Mouse (Mus musculus): Measurements from ENCODE around the gene Wtap. TPM values are rescaled to one million over a fixed set of nuclear protein-coding genes. Genes with fewer than 3 reads are reported as not detected.
"Not testable (repeated sequence)": the region's sequence is repeated elsewhere in the genome, so short reads cannot be mapped to it uniquely, and the experiment has no call there.

Gene Wtap
- polyA plus RNA-seq, 1 experiment from 2014 or later, result 42.4 TPM

DNA sequence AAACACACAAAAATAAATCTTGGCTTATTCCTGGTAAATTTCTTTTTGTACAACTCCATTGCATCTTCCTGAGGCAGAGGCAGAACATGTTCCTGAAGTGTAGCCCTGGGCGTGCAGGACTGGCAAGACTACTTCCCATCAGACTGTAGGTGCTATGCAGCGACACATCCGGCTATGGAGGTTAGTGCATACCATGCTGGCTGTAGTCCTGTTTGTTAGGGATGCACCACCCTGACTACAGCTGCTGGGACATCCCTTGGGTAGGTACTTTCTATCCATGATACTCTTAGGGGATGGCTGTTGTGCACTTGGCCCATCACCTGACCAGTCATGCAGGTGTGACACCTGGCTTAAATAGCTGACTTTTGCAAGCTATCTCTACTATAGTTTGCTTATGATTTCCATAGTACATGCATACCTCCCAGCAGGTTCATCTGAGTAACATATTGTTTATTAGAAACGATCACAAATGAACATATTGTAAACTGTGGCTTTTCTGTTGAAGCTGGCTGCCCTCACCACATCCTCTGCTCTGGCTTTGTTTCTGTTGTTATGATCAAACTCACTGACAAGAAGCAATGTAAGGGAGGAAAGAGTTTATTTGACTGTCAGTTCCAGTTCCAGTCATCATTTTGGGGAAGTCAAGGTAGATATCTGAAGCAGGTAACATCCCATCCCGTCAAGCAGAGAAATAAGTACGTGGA is 51.4 kb downstream of the Wtap start:
- WGBS (ENCODE audit: insufficient replicate concordance), result 76% methylated on average over 6 of the region's 6 CpGs
- peaks cover 4% of the 10 kb centered on the region for H3K36me3 ChIP-seq (ENCODE audit: control insufficient read depth, insufficient read depth)
- no peak overlapping the region for H3K4me3 ChIP-seq (ENCODE audit: low read depth, low read length)
- peaks cover 8% of the 10 kb centered on the region for H3K4me1 ChIP-seq (ENCODE audit: control insufficient read depth, low read depth, low read length)
- H3K27me3 ChIP-seq (ENCODE audit: control insufficient read depth, insufficient read depth, low read depth, low read length), result no peaks in the 10 kb centered on the region
- ATAC-seq (ENCODE audit: low read depth), result no peak
- no peak overlapping the region for H3K27ac ChIP-seq (ENCODE audit: low read length)
- no peak overlapping the region for H3K4me2 ChIP-seq (ENCODE audit: low read depth, low read length)
- no peak overlapping the region for H3K9ac ChIP-seq (ENCODE audit: low read depth, low read length)
- H3K9me3 ChIP-seq (replicated peaks; ENCODE audit: control insufficient read depth, low read length), result no peaks in the 10 kb centered on the region

DNA sequence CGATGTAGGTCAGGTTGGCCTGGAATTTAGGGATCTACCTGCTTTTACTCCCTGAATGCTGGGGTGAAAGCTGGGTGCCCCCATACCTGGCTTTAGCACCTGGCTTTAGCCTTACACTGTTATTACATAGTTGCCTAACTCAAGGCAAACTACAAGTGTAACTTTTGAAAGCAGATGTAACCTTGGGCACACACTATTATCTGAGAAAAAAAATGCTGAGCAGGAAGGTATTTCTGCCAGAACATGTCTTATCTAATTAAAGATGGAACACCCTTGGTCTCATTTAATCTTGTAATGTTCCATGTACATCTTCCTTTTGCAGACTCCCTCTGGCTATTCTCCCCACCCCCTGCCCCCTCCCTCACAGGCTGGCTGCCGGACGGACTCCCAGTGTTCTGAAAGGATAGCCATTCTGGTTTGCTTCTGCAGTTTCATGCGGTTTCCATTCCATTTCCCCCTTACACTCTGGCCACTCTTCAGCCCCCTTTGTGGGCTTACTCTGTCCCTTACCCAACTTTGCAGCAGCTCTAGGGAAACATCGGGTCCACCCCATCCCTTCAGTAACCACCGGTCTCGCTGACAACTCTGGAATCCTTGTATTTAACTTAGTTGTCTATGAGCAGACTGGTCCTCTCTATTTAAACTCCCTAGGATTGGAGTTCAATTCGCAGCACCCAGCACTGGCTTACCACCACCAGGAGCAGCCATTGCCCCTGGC is 52.3 kb downstream of the Wtap start:
- no peak overlapping the region for H3K27ac ChIP-seq (ENCODE audit: low read length)
- H3K4me2 ChIP-seq (ENCODE audit: low read depth, low read length), result no peak overlapping the region
- peaks cover 3% of the 10 kb centered on the region for H3K36me3 ChIP-seq (ENCODE audit: control insufficient read depth, insufficient read depth)
- H3K27me3 ChIP-seq (ENCODE audit: control insufficient read depth, insufficient read depth, low read depth, low read length), result no peaks in the 10 kb centered on the region
- H3K4me3 ChIP-seq (ENCODE audit: low read depth, low read length), result no peak overlapping the region
- peaks cover 8% of the 10 kb centered on the region for H3K4me1 ChIP-seq (ENCODE audit: control insufficient read depth, low read depth, low read length)
- H3K9ac ChIP-seq (ENCODE audit: low read depth, low read length), result no peak overlapping the region
- WGBS (ENCODE audit: insufficient replicate concordance), result 63% methylated on average over 8 of the region's 8 CpGs
- ATAC-seq (ENCODE audit: low read depth), result no peak
- H3K9me3 ChIP-seq (replicated peaks; ENCODE audit: control insufficient read depth, low read length), result no peaks in the 10 kb centered on the region

DNA sequence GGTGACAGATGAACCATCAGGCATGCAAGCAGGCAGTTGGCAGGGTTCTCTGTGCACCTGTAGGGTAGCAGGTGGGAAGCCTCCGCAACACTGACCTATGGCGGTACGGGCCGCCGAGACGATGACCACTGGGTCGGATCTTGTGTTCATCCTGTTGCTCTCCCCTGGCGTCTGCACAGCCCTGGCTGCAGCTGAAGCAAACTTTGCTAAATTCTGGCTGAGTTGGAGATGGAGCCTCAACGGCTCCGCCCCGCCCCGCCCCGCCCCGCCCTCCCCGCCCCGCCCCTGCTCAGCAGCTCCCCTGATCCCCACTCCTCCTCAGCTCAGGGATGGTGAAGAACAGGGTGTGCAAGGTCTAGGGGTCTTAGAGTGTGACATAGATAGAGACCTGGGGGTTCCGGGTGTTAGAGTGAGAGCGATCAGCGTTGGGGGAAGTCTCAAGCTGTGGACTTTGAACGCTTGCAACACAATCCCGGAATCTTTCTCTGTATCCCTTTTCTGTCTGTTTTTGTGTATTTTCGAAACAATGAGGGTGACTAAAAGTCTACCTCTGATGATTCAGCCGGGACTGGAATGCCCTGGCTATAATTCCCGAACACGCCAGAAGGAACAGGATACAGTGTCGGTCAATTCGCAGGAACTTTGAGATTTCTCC is 53.7 kb downstream of the Wtap start, which contains the start of gene Acat3:
Acat3 (minus strand) TSS at position 450 of the 655 bp plus-strand sequence.
- Histone ChIP-seq H3K27me3 (ENCODE audit: control insufficient read depth, insufficient read depth, low read depth, low read length) (no peaks in the 10 kb centered on the region), H3K27ac (ENCODE audit: low read length) (peak within 1 kb of the TSS; percentile 50), H3K4me3 (ENCODE audit: low read depth, low read length) (peak within 1 kb of the TSS; percentile 48), H3K4me2 (ENCODE audit: low read depth, low read length) (peak within 1 kb of the TSS; percentile 62), H3K4me1 (ENCODE audit: control insufficient read depth, low read depth, low read length) (peaks cover 8% of the 10 kb centered on the region), H3K36me3 (ENCODE audit: control insufficient read depth, insufficient read depth) (no peaks in the 10 kb centered on the region), H3K9me3 (replicated peaks; ENCODE audit: control insufficient read depth, low read length) (no peaks in the 10 kb centered on the region), H3K9ac (ENCODE audit: low read depth, low read length) (peak within 1 kb of the TSS; percentile 31; the same call in 1 of the 2 replicates)
- 9% methylated on average over 27 of the region's 27 CpGs for WGBS (ENCODE audit: insufficient replicate concordance)
- ATAC-seq (ENCODE audit: low read depth), result peak; percentile 76

DNA sequence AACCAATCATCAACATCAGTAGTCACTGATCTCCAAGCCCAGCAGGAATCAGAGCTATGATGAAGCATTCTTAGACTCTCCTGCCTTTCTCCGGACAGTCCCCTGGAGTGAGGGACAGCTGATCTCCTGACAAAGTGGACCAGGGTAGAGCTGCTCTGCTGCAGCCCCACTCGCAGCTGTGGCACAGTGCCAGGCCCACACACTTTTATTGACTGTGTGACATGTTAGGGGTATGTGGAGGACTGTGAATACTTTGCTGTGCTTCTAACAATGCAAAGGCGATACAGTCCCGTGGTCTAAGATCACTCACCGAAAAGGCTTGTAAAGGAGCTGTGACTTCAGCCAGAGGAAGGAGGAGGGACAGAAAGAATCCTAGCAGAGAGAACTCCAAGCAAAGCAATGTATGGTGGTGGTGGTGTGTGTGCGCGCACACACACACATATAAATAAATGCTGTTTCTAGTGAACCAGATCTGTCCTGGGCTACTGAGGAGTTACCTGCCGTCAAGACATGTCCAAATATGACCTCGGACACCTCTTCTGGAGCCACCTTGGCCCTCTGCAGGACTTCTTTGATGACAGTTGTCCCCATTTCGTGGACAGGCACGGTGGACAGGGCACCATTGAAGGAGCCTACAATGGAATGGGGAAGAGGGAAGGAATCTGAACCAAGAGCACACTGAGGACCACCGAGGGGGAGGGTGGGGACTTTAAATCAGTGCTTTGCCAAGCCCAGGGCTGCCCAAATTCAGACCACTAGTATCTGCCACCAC is 54.4 kb downstream of the Wtap start:
- Histone ChIP-seq H3K9ac (ENCODE audit: low read depth, low read length) (peak overlapping the region; percentile 31; the same call in 1 of the 2 replicates), H3K4me3 (ENCODE audit: low read depth, low read length) (peak overlapping the region; percentile 48), H3K4me2 (ENCODE audit: low read depth, low read length) (peak overlapping the region; percentile 62)
- not testable (repeated sequence) for H3K4me1 ChIP-seq (ENCODE audit: control insufficient read depth, low read depth, low read length); H3K9me3 ChIP-seq (replicated peaks; ENCODE audit: control insufficient read depth, low read length); H3K27ac ChIP-seq (ENCODE audit: low read length); H3K36me3 ChIP-seq (ENCODE audit: control insufficient read depth, insufficient read depth); H3K27me3 ChIP-seq (ENCODE audit: control insufficient read depth, insufficient read depth, low read depth, low read length)
- 39% methylated on average over 2 of the region's 12 CpGs for WGBS (ENCODE audit: insufficient replicate concordance)
- 0 out of 2 replicates have a peak, but pooled peaks have one; percentile 7 for ATAC-seq (ENCODE audit: low read depth)

DNA sequence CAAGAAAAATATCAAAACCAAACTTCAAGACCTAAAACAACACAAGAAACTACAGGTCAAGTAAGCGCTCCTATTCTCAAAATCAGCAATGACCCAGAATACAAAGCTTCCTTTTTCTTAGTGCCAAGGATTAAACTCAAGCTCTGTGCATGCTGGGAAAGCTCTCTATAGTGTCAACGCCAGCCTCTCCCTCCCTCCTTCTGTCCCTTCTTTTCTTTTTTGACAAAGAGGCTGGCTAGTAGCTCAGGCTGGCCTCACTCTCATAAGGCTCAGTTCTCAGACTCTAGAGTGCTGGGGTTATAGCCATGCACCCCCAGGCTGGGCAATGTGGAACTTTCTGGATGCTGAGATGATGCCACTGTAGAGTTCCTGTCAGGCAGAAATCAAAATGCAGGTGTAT is 55.9 kb downstream of the Wtap start:
- ATAC-seq (ENCODE audit: low read depth), result no peak
- Histone ChIP-seq H3K4me3 (ENCODE audit: low read depth, low read length) (no peak overlapping the region), H3K4me2 (ENCODE audit: low read depth, low read length) (no peak overlapping the region), H3K9me3 (replicated peaks; ENCODE audit: control insufficient read depth, low read length) (no peaks in the 10 kb centered on the region), H3K4me1 (ENCODE audit: control insufficient read depth, low read depth, low read length) (peaks cover 8% of the 10 kb centered on the region), H3K27ac (ENCODE audit: low read length) (no peak overlapping the region), H3K27me3 (ENCODE audit: control insufficient read depth, insufficient read depth, low read depth, low read length) (no peaks in the 10 kb centered on the region), H3K36me3 (ENCODE audit: control insufficient read depth, insufficient read depth) (no peaks in the 10 kb centered on the region), H3K9ac (ENCODE audit: low read depth, low read length) (no peak overlapping the region)
- WGBS (ENCODE audit: insufficient replicate concordance), result 52% methylated on average over 2 of the region's 2 CpGs

DNA sequence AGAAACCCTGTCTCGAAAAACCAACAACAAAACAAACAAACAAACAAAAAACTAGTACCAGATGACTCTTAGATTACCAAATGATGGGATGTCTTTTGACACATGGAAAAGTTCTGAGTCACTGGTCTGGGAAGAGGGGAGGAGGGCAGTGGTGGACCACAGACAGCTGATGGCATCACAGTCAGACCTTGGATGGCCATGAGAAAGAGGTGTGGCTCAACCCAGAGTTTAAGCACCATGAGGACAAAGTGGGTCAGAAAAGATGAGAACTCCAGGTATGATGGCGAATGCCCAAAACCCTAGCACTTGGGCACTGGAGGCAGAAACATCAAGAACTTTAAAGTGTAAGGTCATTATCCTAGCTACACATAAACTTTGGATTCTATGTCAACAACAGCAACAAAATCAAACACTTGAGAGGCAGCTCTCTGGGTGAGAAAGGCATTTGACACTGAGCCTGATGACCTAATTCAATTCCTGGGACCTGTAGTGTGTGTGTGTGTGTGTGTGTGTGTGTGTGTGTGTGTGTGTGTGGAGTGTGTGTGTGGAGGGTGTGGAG is 56.5 kb downstream of the Wtap start:
- H3K9ac ChIP-seq (ENCODE audit: low read depth, low read length), result no peak overlapping the region
- H3K9me3 ChIP-seq (replicated peaks; ENCODE audit: control insufficient read depth, low read length), result no peaks in the 10 kb centered on the region
- 52% methylated on average over 2 of the region's 2 CpGs for WGBS (ENCODE audit: insufficient replicate concordance)
- H3K4me3 ChIP-seq (ENCODE audit: low read depth, low read length), result no peak overlapping the region
- H3K4me2 ChIP-seq (ENCODE audit: low read depth, low read length), result no peak overlapping the region
- peaks cover 8% of the 10 kb centered on the region for H3K4me1 ChIP-seq (ENCODE audit: control insufficient read depth, low read depth, low read length)
- 0 out of 2 replicates have a peak overlapping the region, but pooled peaks have one; percentile 27 for H3K27ac ChIP-seq (ENCODE audit: low read length)
- ATAC-seq (ENCODE audit: low read depth), result 0 out of 2 replicates have a peak, but pooled peaks have one; percentile 19
- no peaks in the 10 kb centered on the region for H3K27me3 ChIP-seq (ENCODE audit: control insufficient read depth, insufficient read depth, low read depth, low read length)
- no peaks in the 10 kb centered on the region for H3K36me3 ChIP-seq (ENCODE audit: control insufficient read depth, insufficient read depth)

DNA sequence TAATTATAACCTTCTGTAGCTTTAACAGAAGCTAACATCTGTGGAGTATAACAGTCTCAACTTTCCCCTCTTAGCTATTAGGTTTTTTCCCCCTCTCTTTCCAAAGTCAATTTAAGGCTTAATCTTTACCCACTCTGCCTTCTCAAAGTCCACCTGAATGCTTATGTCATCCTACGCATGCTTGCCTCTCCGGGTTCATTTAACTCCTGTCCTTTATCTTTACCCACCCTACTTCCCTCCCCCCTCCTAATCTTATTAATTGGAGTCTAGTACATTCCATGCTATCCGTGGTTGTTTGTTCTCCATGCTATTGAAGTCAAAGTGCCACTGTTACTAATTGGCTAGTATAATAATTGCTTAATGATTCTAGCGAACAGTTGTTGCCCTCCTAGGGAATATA is 58.2 kb downstream of the Wtap start:
- H3K4me3 ChIP-seq (ENCODE audit: low read depth, low read length), result no peak overlapping the region
- H3K4me2 ChIP-seq (ENCODE audit: low read depth, low read length), result 0 out of 2 replicates have a peak overlapping the region, but pooled peaks have one; percentile 9
- peak overlapping the region; percentile 46; the same call in 1 of the 2 replicates for H3K27ac ChIP-seq (ENCODE audit: low read length)
- peak; percentile 51 for ATAC-seq (ENCODE audit: low read depth)
- H3K4me1 ChIP-seq (ENCODE audit: control insufficient read depth, low read depth, low read length), result peaks cover 6% of the 10 kb centered on the region
- H3K9ac ChIP-seq (ENCODE audit: low read depth, low read length), result no peak overlapping the region
- 43% methylated on average over 4 of the region's 4 CpGs for WGBS (ENCODE audit: insufficient replicate concordance)
- no peaks in the 10 kb centered on the region for H3K27me3 ChIP-seq (ENCODE audit: control insufficient read depth, insufficient read depth, low read depth, low read length)
- H3K9me3 ChIP-seq (replicated peaks; ENCODE audit: control insufficient read depth, low read length), result no peaks in the 10 kb centered on the region
- H3K36me3 ChIP-seq (ENCODE audit: control insufficient read depth, insufficient read depth), result no peaks in the 10 kb centered on the region

DNA sequence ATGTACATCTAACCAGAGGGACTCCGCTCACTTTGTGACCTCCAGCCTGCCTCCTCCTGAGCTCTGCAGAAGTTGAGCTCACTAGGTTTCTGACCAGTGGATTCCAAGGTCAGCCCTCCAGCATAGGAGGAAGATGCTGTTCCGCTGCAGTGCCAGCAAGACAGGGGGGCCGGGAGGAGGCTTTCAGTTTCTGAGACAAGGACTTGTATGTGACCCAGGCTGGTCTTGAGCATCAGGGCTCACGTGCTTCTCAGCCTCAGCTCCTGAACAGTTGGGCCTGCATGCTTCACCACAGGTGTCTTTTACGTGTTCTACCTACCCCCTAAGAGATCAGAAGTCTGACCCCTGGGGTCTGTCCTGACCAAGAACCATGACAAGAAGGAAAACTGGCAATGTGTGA is 62.4 kb downstream of the Wtap start:
- H3K4me3 ChIP-seq (ENCODE audit: low read depth, low read length); H3K36me3 ChIP-seq (ENCODE audit: control insufficient read depth, insufficient read depth); H3K4me1 ChIP-seq (ENCODE audit: control insufficient read depth, low read depth, low read length); H3K9me3 ChIP-seq (replicated peaks; ENCODE audit: control insufficient read depth, low read length); H3K27ac ChIP-seq (ENCODE audit: low read length); H3K9ac ChIP-seq (ENCODE audit: low read depth, low read length); H3K4me2 ChIP-seq (ENCODE audit: low read depth, low read length); H3K27me3 ChIP-seq (ENCODE audit: control insufficient read depth, insufficient read depth, low read depth, low read length); ATAC-seq (ENCODE audit: low read depth): not testable (repeated sequence)
- 68% methylated on average over 5 of the region's 5 CpGs for WGBS (ENCODE audit: insufficient replicate concordance)
